Mouse (Mus musculus) hindbrain, embryonic 16.5 days (tissue): ENCODE data around the gene Dclre1a. TPM values are rescaled to one million over a fixed set of nuclear protein-coding genes. Genes with fewer than 3 reads are reported as not detected.

Source experiments
- polyA plus RNA-seq: library from polyadenylated mRNA; unstranded; fragments of >200 nt; fragmentation: Nextera tagmentation; extraction: Ambion mirVana; gene quantifications from 2 replicates; pipeline ENCODE4 v1.2.1, GENCODE M21; 2015

The Dclre1a gene
- polyA plus RNA-seq, 1 experiment from 2014 or later = 8.5 TPM

Other genes starting within 250 kb of the Dclre1a start
- 0.24 and 0.79 TPM in 2 replicates for gene Nrap, start 158.2 kb downstream of the Dclre1a start, polyA plus RNA-seq
- gene Casp7, start 151.1 kb downstream of the Dclre1a start, polyA plus RNA-seq = 24.5 and 25.5 TPM in 2 replicates
- gene Plekhs1, start 86.6 kb downstream of the Dclre1a start, polyA plus RNA-seq = 0.22 and 0.25 TPM in 2 replicates
- gene Nhlrc2, start within 50 bp of the Dclre1a start, polyA plus RNA-seq = 6.0 and 8.3 TPM in 2 replicates
- gene Adrb1, start 174.0 kb upstream of the Dclre1a start, polyA plus RNA-seq = 0.56 and 0.71 TPM in 2 replicates